Mouse (Mus musculus): ENCODE measurements around the gene Gsto1. TPM values are rescaled to one million over a fixed set of nuclear protein-coding genes. Genes with fewer than 3 reads are reported as not detected.

Gsto1 gene
- total and polyA plus RNA-seq, 3 experiments = 143 to 461 (median 190) TPM

- Histone ChIP-seq H3K36me3 (ENCODE audit: control insufficient read depth in 1 of 2, insufficient read depth in 2 of 2, low read length in 2 of 2) (peaks cover 0 to 43% of the 10 kb centered on the region in 2 experiments; a peak in 2 of 4 replicates), H3K79me2 (ENCODE audit: control insufficient read depth, insufficient read depth, low read length, poor library complexity) (peaks cover 30% of the 10 kb centered on the region), H3K27ac (ENCODE audit: control insufficient read depth, low read depth, low read length) (no peak overlapping the region), H3K9ac (ENCODE audit: control insufficient read depth, low read depth, low read length, poor library complexity, severe bottlenecking) (no peak overlapping the region), H3K4me3 (ENCODE audit: control insufficient read depth in 1 of 2, insufficient read depth in 1 of 2, low read depth in 2 of 2, low read length in 2 of 2) (no peak overlapping the region), H3K4me1 (ENCODE audit: control insufficient read depth in 1 of 2, insufficient read depth in 2 of 2, low read length in 2 of 2) (peaks cover 25 to 47% of the 10 kb centered on the region in 2 experiments), H3K27me3 (ENCODE audit: control insufficient read depth in 1 of 2, insufficient read depth in 2 of 2, low read length in 2 of 2) (no peaks in the 10 kb centered on the region), H3K9me3 (replicated peaks; ENCODE audit: insufficient read depth, low read length) (no peaks in the 10 kb centered on the region)
- TF ChIP-seq BHLHE40 (IDR thresholded peaks at IDR 0.05; ENCODE audit: borderline replicate concordance, low read depth, low read length) = no peak
- TF ChIP-seq USF2 (IDR thresholded peaks at IDR 0.05; ENCODE audit: borderline replicate concordance in 1 of 2, insufficient read depth in 1 of 2, low read depth in 1 of 2, low read length in 2 of 2) = no peak
- TF ChIP-seq MAX (IDR thresholded peaks at IDR 0.05; ENCODE audit: low read length) = no peak
- no peak for TF ChIP-seq ETS1 (IDR thresholded peaks at IDR 0.05; ENCODE audit: low read depth, low read length)
- no peak for TF ChIP-seq MXI1 (IDR thresholded peaks at IDR 0.05; ENCODE audit: low read depth, low read length)
- no peak for TF ChIP-seq POLR2A (IDR thresholded peaks at IDR 0.05; ENCODE audit: control insufficient read depth in 1 of 2, insufficient read depth in 1 of 2, low read depth in 1 of 2, low read length in 2 of 2, poor library complexity in 1 of 2)
- no peak for TF ChIP-seq ZKSCAN1 (IDR thresholded peaks at IDR 0.05; ENCODE audit: low read depth, low read length)
- TF ChIP-seq JUND (IDR thresholded peaks at IDR 0.05; ENCODE audit: low read depth, low read length) = no peak
- no peak for TF ChIP-seq NELFE (IDR thresholded peaks at IDR 0.05; ENCODE audit: low read depth, low read length)
- TF ChIP-seq GATA1 (IDR thresholded peaks at IDR 0.05; ENCODE audit: low read depth, low read length) = no peak
- no peak for TF ChIP-seq RAD21 (IDR thresholded peaks at IDR 0.05; ENCODE audit: low read depth, low read length)
- TF ChIP-seq ZNF384 (IDR thresholded peaks at IDR 0.05; ENCODE audit: low read depth, low read length) = no peak
- no peak for TF ChIP-seq ELF1 (IDR thresholded peaks at IDR 0.05; ENCODE audit: low read depth, low read length)
- TF ChIP-seq NRF1 (IDR thresholded peaks at IDR 0.05; ENCODE audit: insufficient read depth, low read depth, low read length, poor library complexity, severe bottlenecking) = no peak
- no peak for TF ChIP-seq E2F4 (IDR thresholded peaks at IDR 0.05; ENCODE audit: borderline replicate concordance, low read depth, low read length)
- TF ChIP-seq MAFK (IDR thresholded peaks at IDR 0.05; ENCODE audit: borderline replicate concordance, low read depth, low read length) = no peak
- TF ChIP-seq CHD2 (IDR thresholded peaks at IDR 0.05; ENCODE audit: low read length) = no peak
- no peak for DNase-seq (ENCODE audit: low read depth, low spot score)
Measured at GRCm38 (mm10) chr19:47903679-47904078, 48.9 kb downstream of the Gsto1 start.

DNA sequence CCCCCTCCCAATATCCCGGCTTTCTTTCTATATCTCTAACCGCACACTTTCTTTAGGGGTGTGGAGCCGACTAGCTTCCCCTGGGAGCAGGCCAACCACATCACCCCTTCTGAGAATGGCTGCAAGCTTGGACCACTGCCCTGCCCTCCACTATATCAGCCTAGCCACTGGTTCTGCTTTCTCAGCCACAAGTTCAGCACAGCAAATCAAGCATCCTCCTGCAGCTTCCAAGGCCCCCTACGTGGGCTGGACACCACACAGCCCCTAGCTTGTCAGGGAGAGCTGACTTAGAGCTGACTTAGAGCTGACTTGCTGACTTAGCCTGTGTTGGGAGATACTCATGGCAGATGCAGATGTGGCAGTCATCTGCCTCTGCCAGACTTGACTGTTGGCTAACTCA is 50.3 kb downstream of the Gsto1 start:
- no peaks in the 10 kb centered on the region for H3K27me3 ChIP-seq (ENCODE audit: control insufficient read depth in 1 of 2, insufficient read depth in 2 of 2, low read length in 2 of 2)
- H3K36me3 ChIP-seq (ENCODE audit: control insufficient read depth in 1 of 2, insufficient read depth in 2 of 2, low read length in 2 of 2) = peaks cover 0 to 36% of the 10 kb centered on the region in 2 experiments; a peak in 2 of 4 replicates
- no peak overlapping the region for H3K9ac ChIP-seq (ENCODE audit: control insufficient read depth, low read depth, low read length, poor library complexity, severe bottlenecking)
- no peak overlapping the region for H3K4me3 ChIP-seq (ENCODE audit: control insufficient read depth in 1 of 2, insufficient read depth in 1 of 2, low read depth in 2 of 2, low read length in 2 of 2)
- no peaks in the 10 kb centered on the region for H3K9me3 ChIP-seq (replicated peaks; ENCODE audit: insufficient read depth, low read length)
- DNase-seq (ENCODE audit: low read depth, low spot score) = no peak
- H3K27ac ChIP-seq (ENCODE audit: control insufficient read depth, low read depth, low read length) = peak overlapping the region; percentile 53
- TF ChIP-seq KAT2A (conservative IDR thresholded peaks at IDR 0.05; ENCODE audit: low read depth, low read length) (no peak), EP300 (IDR thresholded peaks at IDR 0.05; ENCODE audit: low read depth in 1 of 2, low read length in 2 of 2) (no peak), POLR2AphosphoS2 (IDR thresholded peaks at IDR 0.05; ENCODE audit: low read length) (no peak), MAX (IDR thresholded peaks at IDR 0.05; ENCODE audit: low read length) (no peak), MXI1 (IDR thresholded peaks at IDR 0.05; ENCODE audit: low read depth, low read length) (no peak), CTCF (IDR thresholded peaks at IDR 0.05 in 2 of 3, conservative IDR thresholded peaks at IDR 0.05 in 1 of 3; ENCODE audit: control insufficient read depth in 1 of 3, insufficient read depth in 1 of 3, low read depth in 2 of 3, low read length in 3 of 3, poor library complexity in 1 of 3, severe bottlenecking in 1 of 3) (no peak), ETS1 (IDR thresholded peaks at IDR 0.05; ENCODE audit: low read depth, low read length) (no peak)
- peaks cover 19 to 47% of the 10 kb centered on the region in 2 experiments for H3K4me1 ChIP-seq (ENCODE audit: control insufficient read depth in 1 of 2, insufficient read depth in 2 of 2, low read length in 2 of 2)
- peaks cover 40% of the 10 kb centered on the region for H3K79me2 ChIP-seq (ENCODE audit: control insufficient read depth, insufficient read depth, low read length, poor library complexity)
